Mouse (Mus musculus) kidney, adult 9 months (tissue): ENCODE data around the gene Gtf2e1.

Experiments used
- DNase-seq: peaks from one replicate; pipeline ENCODE4 v3.0.0; 2022

The Gtf2e1 gene

GRCm38 (mm10) chr16:37540776-37541175, 1.2 kb upstream of the Gtf2e1 start:
- DNase-seq, result no peak

DNA sequence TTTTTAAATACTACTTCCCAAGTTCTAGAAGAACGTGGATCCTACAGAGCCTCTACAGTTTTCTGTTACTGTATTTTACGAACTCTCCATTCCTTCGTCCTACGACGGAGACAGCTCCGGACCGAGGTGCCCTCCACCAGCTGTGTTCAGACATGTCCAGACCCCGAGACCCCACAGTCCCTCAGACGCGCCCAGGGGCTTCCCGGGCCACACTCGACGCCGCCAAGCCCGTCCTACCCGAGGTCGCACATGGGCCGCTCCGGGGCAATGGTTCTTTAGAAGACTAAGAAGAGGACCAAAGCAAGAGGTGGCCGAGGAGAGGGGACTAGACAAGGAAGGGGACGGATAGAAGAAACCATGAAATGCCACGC, 364 bp downstream of the Gtf2e1 start:
- no peak for DNase-seq

- DNase-seq, result no peak
Measured at GRCm38 (mm10) chr16:37533369-37534068, 6.1 kb downstream of the Gtf2e1 start.

DNA sequence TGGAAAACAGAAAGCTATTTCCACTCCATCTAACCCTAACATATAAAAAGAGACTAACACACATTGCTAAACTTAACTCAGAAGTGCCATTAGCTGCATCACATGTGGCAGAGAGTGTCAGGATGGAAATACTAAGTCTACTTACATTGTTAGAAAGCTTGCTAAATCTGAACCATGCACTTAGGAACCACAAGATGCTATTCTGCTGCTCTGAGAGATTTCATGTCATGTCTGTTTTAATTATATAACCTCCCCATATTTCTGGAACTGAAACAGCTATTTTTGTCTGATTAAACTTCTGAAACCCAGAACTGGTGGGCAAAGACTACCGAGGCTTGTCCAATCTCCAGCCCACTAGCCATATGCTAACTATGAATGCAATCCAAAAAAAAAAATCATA, 7.5 kb downstream of the Gtf2e1 start:
- no peak for DNase-seq

DNA sequence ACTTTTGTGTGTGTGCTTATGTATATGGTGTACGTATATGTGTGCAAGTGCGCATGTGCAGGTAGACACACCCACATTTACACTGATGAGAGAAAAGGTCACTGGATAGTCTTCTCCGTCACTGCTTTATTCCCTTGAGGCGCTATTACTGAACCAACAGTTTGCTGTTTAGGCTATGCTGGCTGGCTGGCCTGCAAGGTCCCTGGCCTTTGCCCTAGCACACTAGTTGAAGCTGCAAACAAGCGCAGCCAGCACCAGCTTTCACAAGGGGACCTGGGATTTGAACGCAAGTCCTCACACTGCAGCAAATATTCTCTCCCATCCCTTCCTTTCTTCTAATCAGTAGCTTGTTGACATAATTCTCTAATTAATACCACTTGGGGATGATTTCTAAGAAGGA, 9.4 kb downstream of the Gtf2e1 start:
- DNase-seq, result peak; percentile 43

DNA sequence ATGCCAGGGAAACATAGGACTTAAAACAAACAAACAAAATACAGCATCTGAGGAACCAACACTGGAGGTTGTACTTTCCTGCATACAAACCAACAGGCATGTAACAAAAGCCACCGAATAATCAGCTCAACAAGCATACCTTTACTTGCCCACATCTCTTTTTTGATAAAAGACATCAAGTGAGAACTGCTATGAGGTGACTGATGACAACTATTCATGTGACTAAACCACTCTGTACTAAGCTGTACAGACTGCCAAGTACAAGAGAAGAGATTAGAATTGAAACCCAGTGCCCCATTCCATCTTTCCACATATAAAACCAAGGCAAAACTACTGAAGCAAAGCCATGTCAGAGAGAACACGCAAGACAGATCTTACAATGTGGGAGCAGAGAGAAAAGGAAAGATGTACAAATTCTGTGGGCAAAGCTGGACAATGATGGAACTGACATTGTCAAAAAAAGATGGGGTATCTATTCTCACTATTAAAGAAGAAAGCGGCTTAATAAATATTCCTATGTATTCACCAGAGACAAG, 12.8 kb downstream of the Gtf2e1 start:
- no peak for DNase-seq

DNA sequence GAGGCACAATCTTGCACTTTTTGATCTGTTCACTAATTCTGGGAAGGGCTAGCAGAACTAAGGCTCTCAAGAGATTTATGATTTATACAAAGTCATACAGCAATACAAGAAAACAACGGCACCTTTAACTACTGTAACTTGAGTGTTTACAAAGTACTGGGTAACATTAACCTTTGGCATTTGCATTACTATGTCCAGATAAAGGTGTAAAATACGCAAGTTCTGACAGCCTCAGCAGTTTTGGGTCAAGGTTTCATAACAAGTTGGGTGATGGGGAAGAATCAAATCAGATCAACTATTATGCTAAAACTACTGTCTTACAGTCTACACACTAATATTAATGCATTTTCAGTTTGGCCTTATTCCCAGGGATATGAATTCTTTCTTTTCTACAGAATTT, 14.5 kb downstream of the Gtf2e1 start:
- peak; percentile 34 for DNase-seq

- DNase-seq, result no peak
Measured at GRCm38 (mm10) chr16:37522100-37522697, 17.4 kb downstream of the Gtf2e1 start.

DNA sequence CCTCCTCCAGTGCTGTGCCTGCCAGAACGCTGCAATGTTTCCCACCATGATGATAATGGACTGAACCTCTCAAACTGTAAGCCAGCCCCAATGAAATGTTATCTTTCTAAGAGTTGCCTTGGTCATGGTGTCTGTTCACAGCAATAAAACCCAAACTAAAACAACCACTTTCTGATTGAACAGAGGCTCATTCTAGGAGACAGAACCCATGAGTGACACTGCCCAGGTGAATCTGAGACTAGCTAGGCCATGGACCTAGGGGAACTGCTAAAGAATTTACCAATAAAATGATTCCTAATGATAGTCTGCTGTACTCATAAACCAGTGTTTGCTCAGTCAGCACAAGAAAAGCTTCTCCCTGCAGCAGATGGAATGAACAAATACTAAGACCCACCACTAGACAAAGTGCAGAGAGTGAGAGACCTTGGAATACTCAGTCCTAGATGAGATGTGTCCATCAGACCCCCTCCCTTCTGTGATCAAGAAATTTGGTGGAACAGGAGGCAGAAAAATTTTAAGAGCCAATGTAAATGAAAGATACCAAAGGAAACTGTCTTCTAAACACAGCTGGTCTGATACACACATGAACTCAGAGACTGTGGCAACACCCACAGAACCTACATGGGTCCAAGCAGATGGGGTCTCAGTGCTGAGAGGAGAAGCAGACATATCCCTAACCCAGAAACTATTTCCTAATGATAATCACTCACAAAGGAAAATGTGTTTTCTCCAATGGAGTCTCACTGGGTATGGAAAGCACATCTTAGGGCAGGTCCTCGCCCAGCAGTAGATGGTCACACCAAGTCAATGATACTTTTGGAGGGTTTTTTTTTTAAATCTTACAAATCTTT, 19.2 kb downstream of the Gtf2e1 start:
- no peak for DNase-seq

GRCm38 (mm10) chr16:37519721-37520120, 19.9 kb downstream of the Gtf2e1 start:
- no peak for DNase-seq

DNA sequence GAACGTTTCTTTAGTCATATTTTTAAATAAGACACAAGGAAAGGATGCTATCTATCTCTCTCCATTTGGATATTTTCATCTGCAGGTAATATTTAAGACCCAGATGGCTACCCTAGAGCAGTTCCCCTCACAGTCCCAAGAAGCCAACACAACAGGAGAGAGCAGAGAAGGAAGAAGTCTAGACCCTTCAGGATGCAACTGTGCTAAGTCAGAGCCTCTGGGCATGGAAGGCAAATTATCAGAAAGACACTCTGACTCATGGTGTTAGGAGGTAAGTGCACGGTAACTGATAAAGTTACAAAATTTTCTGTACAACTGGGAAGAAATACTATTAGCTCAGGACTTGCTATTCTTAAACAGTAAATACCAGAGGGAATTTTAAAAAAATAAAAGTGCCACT, 20.9 kb downstream of the Gtf2e1 start:
- DNase-seq, result no peak

GRCm38 (mm10) chr16:37517596-37518211, 21.9 kb downstream of the Gtf2e1 start:
- DNase-seq, result no peak

DNA sequence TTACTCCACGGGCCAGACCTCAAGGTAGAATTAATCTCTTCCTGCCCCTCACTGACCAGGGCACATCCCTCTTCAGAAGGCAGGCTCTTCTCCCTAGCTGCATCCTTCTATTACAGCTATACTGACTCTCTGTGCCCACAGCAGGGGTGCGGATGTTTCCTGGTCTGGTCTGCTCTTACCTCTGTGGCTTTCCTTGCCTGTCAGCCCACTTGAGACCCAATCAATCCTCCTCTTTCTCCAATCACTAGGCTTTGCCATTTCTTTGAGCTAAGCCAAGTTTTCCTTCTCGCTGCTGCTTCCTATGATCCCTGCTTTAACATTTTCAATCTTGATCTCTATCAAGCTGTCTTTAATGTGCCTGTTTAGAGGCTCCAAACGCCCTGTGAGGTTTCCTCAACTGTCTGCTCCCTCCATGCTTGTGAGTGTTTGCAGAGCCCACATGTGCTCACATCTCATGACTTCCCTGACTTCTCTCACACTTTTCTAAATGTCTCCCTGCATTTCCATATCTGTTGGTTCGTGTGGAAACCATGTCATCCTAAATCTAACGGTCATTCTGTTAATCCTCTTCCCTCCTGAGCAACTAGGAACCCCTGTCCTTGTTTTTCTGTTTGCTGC, 23.1 kb downstream of the Gtf2e1 start:
- no peak for DNase-seq

GRCm38 (mm10) chr16:37514644-37515043, 24.9 kb downstream of the Gtf2e1 start:
- DNase-seq, result no peak

GRCm38 (mm10) chr16:37511489-37511888, 28.1 kb downstream of the Gtf2e1 start:
- no peak for DNase-seq

GRCm38 (mm10) chr16:37506751-37507150, 32.8 kb downstream of the Gtf2e1 start:
- DNase-seq, result no peak

DNA sequence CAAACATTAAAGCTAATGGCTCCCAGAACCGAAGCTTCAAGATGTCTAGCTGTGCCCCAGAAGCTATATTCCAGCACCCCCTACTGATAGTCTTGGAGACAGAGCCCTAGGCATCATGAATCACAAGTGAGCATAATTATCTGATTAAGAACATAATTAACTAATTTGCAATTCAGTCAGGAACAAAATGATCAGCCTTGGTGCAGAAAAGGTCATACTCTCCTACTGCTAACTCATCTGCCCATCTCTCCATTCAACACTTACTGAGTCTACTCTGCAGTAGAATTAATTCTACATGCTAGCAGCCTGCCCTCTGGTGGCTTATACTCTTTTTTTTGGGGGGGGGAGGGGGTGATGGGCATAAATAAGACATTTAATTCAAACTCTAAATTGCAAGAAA, 35.1 kb downstream of the Gtf2e1 start:
- DNase-seq, result peak; percentile 28

DNA sequence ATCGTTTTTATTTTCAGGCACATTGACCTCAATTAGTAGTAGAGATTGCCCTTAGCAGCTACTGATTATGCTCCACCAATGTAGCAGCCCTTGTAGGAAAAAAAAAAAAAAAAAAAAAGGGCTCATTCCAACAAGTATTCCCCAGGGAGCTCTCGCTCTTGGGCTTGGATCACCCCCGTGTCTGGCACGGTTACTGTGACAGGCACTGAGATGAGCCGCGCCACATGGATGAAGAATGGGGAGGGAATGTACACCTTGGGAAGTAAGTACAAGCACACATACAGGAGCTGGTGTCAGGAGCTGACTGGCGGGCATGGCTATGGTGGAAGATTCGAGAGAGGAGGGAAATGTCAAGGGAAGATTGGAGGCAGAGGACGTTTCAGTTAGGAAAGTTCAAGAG, 41.0 kb downstream of the Gtf2e1 start:
- DNase-seq, result no peak

DNA sequence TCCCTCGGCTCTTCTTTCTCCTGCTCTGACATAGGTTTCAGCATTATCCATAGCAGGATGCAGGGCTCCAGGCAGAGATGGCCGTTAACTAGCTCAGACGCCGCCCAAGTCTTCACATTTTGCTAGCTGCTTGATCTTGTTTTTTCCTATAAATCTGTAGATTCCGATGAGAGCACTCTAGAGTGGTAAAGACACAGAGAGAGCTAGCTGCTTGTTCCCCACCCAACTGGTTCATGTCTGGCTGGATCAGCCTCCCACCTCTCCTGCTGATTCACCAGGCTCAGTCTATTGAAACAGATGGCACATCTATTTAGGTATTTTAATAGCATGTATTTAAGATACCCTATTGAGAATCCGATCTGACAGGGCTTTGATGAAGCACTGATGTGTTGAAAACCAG, 44.6 kb downstream of the Gtf2e1 start:
- DNase-seq, result no peak

- no peak for DNase-seq
Measured at GRCm38 (mm10) chr16:37486826-37487612, 52.6 kb downstream of the Gtf2e1 start.

GRCm38 (mm10) chr16:37478311-37479291, 61.0 kb downstream of the Gtf2e1 start:
- DNase-seq, result no peak
